Mouse (Mus musculus) CH12.LX (cell line): ENCODE data around the gene Rrp7a. TPM values are rescaled to one million over a fixed set of nuclear protein-coding genes. Genes with fewer than 3 reads are reported as not detected.

Source experiments
- DNase-seq: peaks from one replicate; pipeline ENCODE4 v3.0.0-alpha.2; 2013; ENCODE audit errors: extremely low read depth
- H3K27ac ChIP-seq: 2 replicates; pipeline ENCODE4 v1.5.1; 2012; ENCODE audit warnings: low read depth, mild to moderate bottlenecking, control low read depth, moderate library complexity; ENCODE audit not compliant: insufficient read depth
- H3K27me3 ChIP-seq: replicated peaks from 2 replicates; pipeline ENCODE3; 2012; ENCODE audit warnings: inconsistent platforms
- H3K36me3 ChIP-seq, 2 experiments: replicated peaks in 1 of 2; 2 replicates each; pipeline versions ENCODE3 to v1.6.1; 2012; ENCODE audit warnings: inconsistent platforms in 1 of 2, low read length in 1 of 2, mild to moderate bottlenecking in 1 of 2, mixed read lengths in 1 of 2, moderate library complexity in 1 of 2; ENCODE audit not compliant: control insufficient read depth in 1 of 2, insufficient read depth in 1 of 2
- H3K4me1 ChIP-seq, 2 experiments: 2 replicates each; pipeline ENCODE4 v1.6.1; 2012; ENCODE audit warnings: inconsistent platforms in 1 of 2, moderate library complexity in 1 of 2; ENCODE audit not compliant: insufficient read depth in 2 of 2, control insufficient read depth in 1 of 2
- H3K4me2 ChIP-seq: 2 replicates; pipeline ENCODE4 v1.6.1; 2012; ENCODE audit warnings: low read depth, mild to moderate bottlenecking, control low read depth; ENCODE audit not compliant: poor library complexity, insufficient read depth, severe bottlenecking
- H3K4me3 ChIP-seq, 3 experiments: fragments of 150-350 bp in 1 of 3; sonication (generic) in 1 of 3; replicated peaks in 1 of 3; 2 replicates each; pipeline versions ENCODE3 to v1.5.1; 2011 to 2012; ENCODE audit warnings: low read depth in 2 of 3, low read length in 2 of 3, mild to moderate bottlenecking in 2 of 3, moderate library complexity in 2 of 3, control low read depth in 1 of 3, improper control_type of control experiment in 1 of 3, inconsistent platforms in 1 of 3, mixed read lengths in 1 of 3; ENCODE audit not compliant: poor library complexity in 1 of 3
- H3K79me2 ChIP-seq: replicated peaks from 2 replicates; pipeline ENCODE4 v1.6.1; 2012; ENCODE audit warnings: mild to moderate bottlenecking, moderate library complexity; ENCODE audit not compliant: control insufficient read depth, poor library complexity, insufficient read depth, severe bottlenecking; ENCODE audit errors: extremely low read depth
- H3K9ac ChIP-seq: 2 replicates; pipeline ENCODE4 v1.6.1; 2012; ENCODE audit warnings: low read depth, mild to moderate bottlenecking, control low read depth, moderate library complexity; ENCODE audit not compliant: insufficient read depth
- H3K9me3 ChIP-seq: replicated peaks from 2 replicates; pipeline ENCODE3; 2012; ENCODE audit warnings: low read length, inconsistent platforms, mixed read lengths
- BHLHE40 ChIP-seq: IDR thresholded peaks from 2 replicates; pipeline ENCODE4 v1.6.1; 2011; ENCODE audit warnings: mild to moderate bottlenecking, low read depth, low read length, improper control_type of control experiment
- CHD1 ChIP-seq: IDR thresholded peaks from 2 replicates; pipeline ENCODE4 v1.6.1; 2012; ENCODE audit warnings: low read depth, low read length, improper control_type of control experiment, inconsistent platforms
- EP300 ChIP-seq: IDR thresholded peaks from 2 replicates; pipeline ENCODE4 v1.6.1; 2011; ENCODE audit warnings: low read length, improper control_type of control experiment
- ETS1 ChIP-seq: conservative IDR thresholded peaks from 2 replicates; pipeline ENCODE4 v1.6.1; 2012; ENCODE audit warnings: low read depth, mild to moderate bottlenecking, inconsistent platforms, low read length, improper control_type of control experiment, moderate library complexity
- HCFC1 ChIP-seq: IDR thresholded peaks from 2 replicates; pipeline ENCODE4 v1.6.1; 2012; ENCODE audit warnings: low read depth, mild to moderate bottlenecking, inconsistent platforms, low read length, improper control_type of control experiment
- IRF4 ChIP-seq: IDR thresholded peaks from 2 replicates; pipeline ENCODE4 v1.6.1; 2014; ENCODE audit warnings: low read depth, mild to moderate bottlenecking, inconsistent platforms, low read length, improper control_type of control experiment
- JUN ChIP-seq: IDR thresholded peaks from 2 replicates; pipeline ENCODE4 v1.6.1; 2011; ENCODE audit warnings: low read depth, mild to moderate bottlenecking, low read length, improper control_type of control experiment, moderate library complexity; ENCODE audit not compliant: insufficient read depth
- JUND ChIP-seq: conservative IDR thresholded peaks from 2 replicates; pipeline ENCODE4 v1.6.1; 2011; ENCODE audit warnings: low read depth, low read length, improper control_type of control experiment
- MEF2A ChIP-seq: IDR thresholded peaks from 2 replicates; pipeline ENCODE4 v1.6.1; 2014; ENCODE audit warnings: low read depth, mild to moderate bottlenecking, inconsistent platforms, low read length, improper control_type of control experiment, borderline replicate concordance
- MYC ChIP-seq: IDR thresholded peaks from 2 replicates; pipeline ENCODE4 v1.6.1; 2011; ENCODE audit warnings: low read depth, mild to moderate bottlenecking, improper control_type of control experiment, low read length
- POLR2AphosphoS2 ChIP-seq: IDR thresholded peaks from 2 replicates; pipeline ENCODE4 v1.6.1; 2011; ENCODE audit warnings: low read depth, low read length, improper control_type of control experiment
- UBTF ChIP-seq: IDR thresholded peaks from 2 replicates; pipeline ENCODE4 v1.6.1; 2012; ENCODE audit warnings: low read depth, mild to moderate bottlenecking, inconsistent platforms, low read length, improper control_type of control experiment, moderate library complexity
- dilution Hi-C: fragments of 300-500 bp; cut with MboI; formaldehyde crosslinking; loops from 2 replicates; pipeline ENCODE4 v1.14.3; 2020; ENCODE audit warnings: low sequenced_read_pairs; ENCODE audit not compliant: extremely low pct_unique_long_range_greater_than_20kb, extremely low pct_ligation_motif_present
- in situ Hi-C: fragments of 300-500 bp; cut with MboI; formaldehyde crosslinking; loops from 3 replicates; pipeline ENCODE4 v1.14.3; 2019; ENCODE audit warnings: low sequenced_read_pairs, low pct_ligation_motif_present, low pct_unique_long_range_greater_than_20kb, mixed read lengths
- polyA plus RNA-seq: library from polyadenylated mRNA; unstranded; fragments of >175 nt; gene quantifications from 2 replicates; pipeline ENCODE4 v1.2.1, GENCODE M21; 2012; ENCODE audit warnings: low read depth; ENCODE audit not compliant: insufficient read length
- total RNA-seq, 2 experiments: library from RNA; depleted of rRNA; stranded (reverse); fragments of 300-350 nt in 1 of 2; fragments of >200 nt in 1 of 2; gene quantifications; 2 replicates each; pipeline ENCODE4 v1.2.3; 2012 to 2014

The Rrp7a gene
- total and polyA plus RNA-seq, 3 experiments: 126 to 262 (median 156) TPM

- Histone ChIP-seq H3K4me2 (no peak overlapping the region), H3K4me3 (no peak overlapping the region)
- TF ChIP-seq EP300: no peak
- no peak for TF ChIP-seq POLR2AphosphoS2
- TF ChIP-seq, all 38 proteins: peak for 0
- Histone ChIP-seq H3K27me3 (no peaks in the 10 kb centered on the region), H3K4me1 (peaks cover 27 to 75% of the 10 kb centered on the region in 2 experiments), H3K36me3 (no peaks in the 10 kb centered on the region), H3K9me3 (no peaks in the 10 kb centered on the region), H3K79me2 (no peaks in the 10 kb centered on the region), H3K9ac (no peak overlapping the region), H3K27ac (no peak overlapping the region)
- DNase-seq: no peak
- in situ Hi-C loops: loop anchor here (25.0 kb wide), 1 partner anchor 822 kb away; the partner anchor contains the start of genes 1500009C09Rik and Sept3
- dilution Hi-C loops: no loop called here
Observed at GRCm38 (mm10) chr15:83084022-83084640, 38.5 kb downstream of the Rrp7a start.

GRCm38 (mm10) chr15:83083530-83083929 lies 39.1 kb downstream of the Rrp7a start:
- Histone ChIP-seq H3K27ac (no peak overlapping the region), H3K79me2 (no peaks in the 10 kb centered on the region), H3K9me3 (no peaks in the 10 kb centered on the region), H3K4me3 (no peak overlapping the region), H3K27me3 (no peaks in the 10 kb centered on the region), H3K9ac (no peak overlapping the region), H3K4me2 (no peak overlapping the region), H3K36me3 (no peaks in the 10 kb centered on the region), H3K4me1 (peaks cover 27 to 76% of the 10 kb centered on the region in 2 experiments)
- in situ Hi-C loops: loop anchor here (25.0 kb wide), 1 partner anchor 821 kb away; the partner anchor contains the start of genes 1500009C09Rik and Sept3
- DNase-seq: no peak
- TF ChIP-seq ETS1 (no peak), CHD1 (no peak), MYC (no peak), UBTF (no peak)
- dilution Hi-C loops: no loop called here

GRCm38 (mm10) chr15:83075607-83076525 lies 46.7 kb downstream of the Rrp7a start:
- in situ Hi-C loops: loop anchor here (25.0 kb wide), 1 partner anchor 814 kb away; the partner anchor contains the start of genes 1500009C09Rik and Sept3
- no peak overlapping the region; the same call in 1 of the 2 replicates for H3K4me2 ChIP-seq
- dilution Hi-C loops: no loop called here

More at GRCm38 (mm10) chr15:83075607-83076525, 46.7 kb downstream of the Rrp7a start:
- no peaks in the 10 kb centered on the region for H3K36me3 ChIP-seq
- H3K27ac ChIP-seq: no peak overlapping the region
- peaks cover 8% of the 10 kb centered on the region for H3K9me3 ChIP-seq
- TF ChIP-seq IRF4 (peak; percentile 44; the same call in 1 of the 2 replicates), MEF2A (no peak), EP300 (peak; percentile 62; the same call in 1 of the 2 replicates), BHLHE40 (peak; percentile 54), HCFC1 (no peak), JUND (peak; percentile 10; the same call in 1 of the 2 replicates), JUN (peak; percentile 63; the same call in 1 of the 2 replicates), ETS1 (no peak)
- no peaks in the 10 kb centered on the region for H3K27me3 ChIP-seq
- H3K9ac ChIP-seq: no peak overlapping the region
- peaks cover 5 to 35% of the 10 kb centered on the region in 2 experiments for H3K4me1 ChIP-seq
- DNase-seq: no peak
- H3K4me3 ChIP-seq: no peak overlapping the region
- H3K79me2 ChIP-seq: no peaks in the 10 kb centered on the region
